Mouse (Mus musculus) CD8-positive naive resting alpha-beta T cell, adult 2 months (primary cell): ENCODE results near the gene Lrrc14b.
A peak's percentile ranks its signal among the peaks of the same experiment; 100 is the strongest.

Experiments
- DNase-seq, 2 experiments: peaks; one replicate each; pipeline ENCODE4 v3.0.0; 2022; ENCODE audit warnings: low read depth in 2 of 2, low spot score in 2 of 2

Lrrc14b gene

DNA sequence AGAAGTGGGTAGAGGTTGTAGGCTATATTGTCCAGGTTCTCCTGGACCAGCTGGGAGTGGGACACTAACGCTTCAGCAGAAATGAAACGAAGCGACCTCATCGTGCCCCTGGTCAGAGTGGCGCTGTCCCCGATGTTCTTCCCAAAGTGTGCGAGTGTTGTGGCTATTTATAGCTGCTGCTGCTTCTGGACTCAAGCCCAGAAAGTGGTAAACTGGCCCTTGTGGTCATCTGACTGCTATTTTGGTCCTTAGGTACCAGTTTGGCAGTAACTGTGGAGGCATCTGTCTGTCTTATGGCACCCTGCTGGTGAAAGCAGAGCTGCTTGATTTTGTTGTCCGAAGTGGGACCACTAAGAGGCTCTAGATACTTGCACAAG is at the start of gene Lrrc14b:
Gene Lrrc14b, minus strand, starts transcription at position 147 of the 377 bp plus-strand sequence.
- no peak for DNase-seq

DNA sequence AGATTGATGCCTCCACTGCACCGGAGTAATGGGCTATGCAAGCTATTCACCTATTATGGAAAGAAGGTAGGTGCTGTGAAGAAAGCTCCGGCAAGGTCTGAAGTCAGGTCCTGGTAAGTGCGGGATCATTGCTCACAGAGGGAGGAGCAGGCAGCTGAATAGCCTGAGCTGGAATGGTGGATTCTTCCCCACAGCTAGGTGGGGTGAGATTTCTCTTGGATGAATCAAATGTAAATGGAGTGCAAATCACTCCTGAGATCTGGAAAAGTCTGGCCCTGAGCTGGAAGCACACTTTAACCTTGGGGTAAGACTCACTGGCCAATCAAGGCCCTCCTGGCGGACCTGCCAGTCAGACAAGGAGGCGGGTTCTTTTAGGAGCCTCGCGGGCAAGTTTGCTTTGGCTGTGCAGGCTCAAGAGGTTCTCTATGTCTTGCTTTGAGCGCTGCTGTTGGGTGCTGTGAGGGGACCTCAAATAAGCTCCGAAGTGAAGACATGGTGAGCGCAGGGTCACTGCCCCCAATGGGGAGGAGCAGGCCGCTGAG is 35.6 kb upstream of the Lrrc14b start, which contains the start of gene Ftl1-ps1:
Gene Ftl1-ps1, plus strand, starts transcription at position 397 of the 542 bp plus-strand sequence.
- no peak for DNase-seq

DNA sequence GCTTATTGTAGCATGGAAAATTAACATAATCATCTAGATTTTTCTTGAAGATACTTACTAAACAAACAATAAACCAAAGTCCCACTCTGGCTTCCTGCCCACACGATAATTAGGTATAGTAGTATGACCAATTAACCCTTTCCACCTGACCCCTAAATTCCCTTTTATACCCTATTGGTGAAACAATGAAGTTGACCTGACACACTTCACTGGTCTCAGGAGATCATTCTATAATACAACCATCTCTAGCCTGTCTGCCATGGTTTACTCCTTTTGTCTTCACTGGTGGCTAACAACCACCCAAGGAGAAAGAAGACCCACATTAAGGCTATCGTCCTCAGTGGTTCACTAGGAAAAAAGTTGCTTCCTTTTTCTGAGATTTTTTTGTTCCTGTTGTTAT is 27.4 kb upstream of the Lrrc14b start:
- DNase-seq: no peak

DNA sequence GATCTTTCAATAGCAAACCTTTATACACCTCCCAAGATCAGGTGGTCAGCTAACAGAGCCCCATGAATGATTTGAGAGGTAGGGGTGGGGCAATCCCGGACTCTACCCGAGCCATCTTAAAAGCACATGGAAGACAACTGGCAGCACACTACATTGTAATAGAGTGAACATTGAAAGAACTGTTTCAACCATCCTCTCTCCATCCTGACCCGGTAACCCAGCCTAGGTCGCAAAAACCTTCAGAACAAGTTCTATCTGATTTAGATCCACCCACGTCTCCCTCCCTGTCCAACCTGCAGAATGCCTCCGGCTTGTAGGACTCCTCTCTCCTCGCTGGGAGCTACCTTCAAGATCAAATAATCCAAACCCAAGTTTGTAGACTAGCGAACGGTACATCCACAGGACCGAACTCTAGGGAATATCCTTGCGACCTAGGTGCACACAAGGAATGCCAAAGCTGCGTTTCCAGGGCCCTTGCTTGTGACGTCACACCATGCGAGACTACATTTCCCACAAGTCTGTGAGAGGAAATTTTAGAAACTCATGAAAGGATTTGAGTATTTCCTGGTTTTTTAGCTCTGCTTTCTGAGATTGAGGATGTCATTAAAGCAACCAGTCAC is 26.7 kb upstream of the Lrrc14b start, which contains the start of gene Zfp72:
Gene Zfp72, minus strand, starts transcription at position 466 of the 620 bp plus-strand sequence.
- DNase-seq: peak; percentile 43 to 61

DNA sequence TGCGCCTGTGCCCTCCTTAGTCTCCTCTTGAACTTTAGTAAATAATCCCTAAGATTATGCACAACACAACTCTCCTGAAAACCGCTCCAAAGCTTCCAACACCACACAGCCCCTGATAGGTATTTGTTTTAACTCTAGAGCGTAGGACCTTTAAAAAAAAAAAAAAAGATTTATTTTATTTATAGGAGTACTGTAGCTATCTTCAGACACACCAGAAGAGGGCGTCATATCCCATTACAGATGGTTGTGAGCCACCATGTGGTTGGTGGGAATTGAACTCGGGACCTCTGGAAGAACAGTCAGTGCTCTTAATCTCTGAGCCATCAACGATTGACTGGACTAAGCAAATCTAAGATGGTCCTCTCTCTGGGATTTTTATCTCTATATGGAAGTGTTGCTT is 25.9 kb upstream of the Lrrc14b start:
- no peak for DNase-seq

DNA sequence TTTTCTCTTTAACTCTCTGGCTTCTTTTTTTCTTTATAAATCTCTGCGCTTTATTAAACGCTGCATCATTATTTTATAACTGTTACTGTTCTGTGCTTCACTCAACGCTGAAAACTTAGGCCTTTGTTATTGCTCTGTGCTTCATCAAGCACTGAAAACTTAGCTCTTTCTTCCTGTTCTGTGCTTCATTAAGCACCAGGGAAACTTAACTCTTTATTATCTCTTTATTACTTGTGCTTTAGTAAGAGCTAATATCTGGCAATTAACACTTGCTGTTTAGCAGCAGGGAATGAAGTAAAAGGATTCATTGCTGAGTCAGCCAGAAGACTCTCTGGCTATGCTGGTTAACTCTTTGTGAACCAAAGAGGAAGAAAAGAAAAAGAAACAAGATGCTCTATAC is 18.5 kb upstream of the Lrrc14b start:
- no peak for DNase-seq

DNA sequence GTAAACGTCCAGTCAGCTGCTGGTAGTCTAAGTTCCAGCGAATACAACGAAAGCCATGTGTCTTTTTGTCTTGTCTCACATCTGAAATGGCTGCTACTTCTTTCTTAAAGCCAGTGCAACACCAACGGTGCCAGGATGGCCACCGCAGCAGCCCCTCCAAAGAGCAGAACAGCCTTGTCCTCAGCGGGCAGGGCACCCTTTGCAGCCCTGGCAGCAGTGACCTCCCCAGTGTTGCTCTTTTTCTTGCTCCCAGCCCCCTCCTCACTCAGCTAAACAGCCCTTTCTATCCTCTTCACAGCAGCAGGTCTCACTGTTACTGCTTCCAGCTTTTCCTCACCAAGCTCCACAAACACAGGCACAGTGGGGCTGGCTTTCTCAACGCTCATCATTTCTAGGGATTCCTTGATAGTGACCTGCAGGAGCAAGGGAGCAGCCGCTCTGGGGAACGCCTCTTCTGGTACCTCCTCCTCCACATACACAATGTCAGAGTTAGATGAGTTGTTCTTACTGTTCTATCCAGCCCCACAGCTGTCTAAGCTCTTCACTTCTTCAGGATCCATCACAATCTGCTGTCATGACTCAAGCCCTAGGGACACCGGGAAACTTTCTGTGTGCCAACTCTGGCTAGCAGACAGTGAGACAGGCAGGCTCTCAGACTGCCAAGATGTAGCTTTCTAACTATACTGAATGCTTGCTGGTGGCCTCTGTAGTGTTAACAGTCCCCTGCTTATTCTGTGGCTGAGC is 17.9 kb upstream of the Lrrc14b start:
- no peak for DNase-seq

DNA sequence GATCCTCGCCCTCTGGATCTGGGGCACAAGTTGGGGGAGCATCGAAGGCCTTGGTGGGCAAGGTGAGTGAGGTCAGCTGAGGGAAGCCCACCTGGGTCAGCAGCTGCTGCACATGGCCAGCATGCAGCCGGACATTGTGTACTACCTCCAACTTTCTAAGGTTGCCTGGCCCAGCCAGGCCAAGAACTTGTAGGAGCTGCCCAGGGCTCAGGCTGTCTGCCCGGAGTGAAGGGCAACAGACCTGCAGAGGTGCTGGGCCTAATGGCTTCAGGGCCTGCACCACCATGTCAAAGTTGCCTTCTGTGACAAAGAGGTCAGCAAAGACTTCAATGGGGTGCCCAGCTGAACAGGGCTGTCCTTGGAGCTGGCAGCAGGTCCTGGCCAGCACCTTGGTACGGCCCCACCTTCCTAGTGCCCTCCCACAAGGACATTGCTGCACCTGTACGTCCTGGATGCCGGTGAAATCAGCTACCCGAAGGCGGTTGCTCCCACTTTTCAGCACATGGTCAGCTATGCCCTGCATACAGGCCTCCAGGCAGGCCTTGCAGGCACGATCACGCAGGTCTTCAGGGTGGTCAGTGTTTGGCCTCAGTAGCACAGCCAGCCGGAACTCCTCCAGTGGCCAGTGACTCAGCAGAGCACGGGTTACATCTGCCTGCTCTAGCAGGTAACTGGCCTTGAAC is 488 bp downstream of the Lrrc14b start:
- DNase-seq: no peak

DNA sequence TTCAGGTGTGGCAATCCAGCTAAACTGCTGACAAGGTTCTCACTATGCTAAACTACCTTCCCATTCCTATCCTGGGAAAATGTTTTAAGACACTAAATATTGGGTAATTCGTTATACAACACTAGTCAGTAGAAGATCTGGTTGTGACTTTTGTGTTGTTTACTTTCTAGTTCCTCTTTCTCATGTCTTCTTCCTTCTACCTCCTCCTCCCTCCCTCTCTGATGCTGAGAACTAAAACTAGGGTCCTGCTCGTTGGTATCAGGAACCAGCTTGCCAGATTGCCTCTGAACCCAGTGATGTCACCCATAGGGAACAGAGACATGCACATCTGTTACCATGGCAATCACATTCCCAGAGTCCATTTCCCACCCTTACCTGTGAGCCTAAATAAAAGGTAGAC is 1.6 kb downstream of the Lrrc14b start:
- DNase-seq: no peak

DNA sequence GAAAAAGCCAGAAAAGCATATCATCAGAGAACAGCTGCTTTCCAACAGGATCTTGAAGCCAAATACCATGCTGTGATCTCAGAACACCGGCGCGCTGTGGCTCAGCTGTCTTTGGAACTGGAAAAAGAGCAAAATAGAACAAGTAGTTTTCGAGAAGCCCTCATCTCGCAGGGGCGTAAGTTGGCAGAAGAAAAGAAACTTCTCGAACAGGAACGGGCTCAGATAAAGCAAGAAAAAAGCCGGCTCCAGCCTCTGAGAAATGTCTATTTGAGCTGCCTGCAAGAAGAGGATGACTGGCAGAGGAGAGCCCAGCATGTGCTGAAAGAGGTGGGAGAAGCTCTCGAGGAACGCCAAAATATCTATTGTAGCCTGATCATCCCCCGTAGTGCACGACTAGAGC is 7.3 kb downstream of the Lrrc14b start:
- no peak for DNase-seq

DNA sequence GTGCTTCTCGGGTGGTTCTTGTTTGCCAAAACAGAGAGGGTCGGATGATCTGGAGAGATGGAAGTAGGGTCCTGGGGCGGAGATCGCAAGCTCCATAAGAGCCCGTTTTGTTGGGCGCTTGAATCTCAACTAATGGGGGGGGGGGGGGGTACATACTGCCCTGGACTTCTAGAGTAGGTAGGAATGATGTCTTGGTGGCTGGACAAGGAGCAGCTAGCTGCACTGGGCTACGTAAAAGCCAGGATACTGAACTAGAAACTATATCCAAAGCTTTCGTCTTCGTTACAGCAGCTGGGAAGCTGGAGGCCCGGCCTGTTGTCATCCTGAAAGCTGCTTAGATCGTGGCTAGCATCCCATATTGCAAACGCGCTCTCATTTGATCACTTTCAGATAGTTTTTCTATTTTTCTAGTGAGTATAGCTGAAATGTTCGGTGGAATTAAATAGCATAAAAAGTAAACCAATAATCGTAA is 13.3 kb downstream of the Lrrc14b start:
- DNase-seq: no peak

DNA sequence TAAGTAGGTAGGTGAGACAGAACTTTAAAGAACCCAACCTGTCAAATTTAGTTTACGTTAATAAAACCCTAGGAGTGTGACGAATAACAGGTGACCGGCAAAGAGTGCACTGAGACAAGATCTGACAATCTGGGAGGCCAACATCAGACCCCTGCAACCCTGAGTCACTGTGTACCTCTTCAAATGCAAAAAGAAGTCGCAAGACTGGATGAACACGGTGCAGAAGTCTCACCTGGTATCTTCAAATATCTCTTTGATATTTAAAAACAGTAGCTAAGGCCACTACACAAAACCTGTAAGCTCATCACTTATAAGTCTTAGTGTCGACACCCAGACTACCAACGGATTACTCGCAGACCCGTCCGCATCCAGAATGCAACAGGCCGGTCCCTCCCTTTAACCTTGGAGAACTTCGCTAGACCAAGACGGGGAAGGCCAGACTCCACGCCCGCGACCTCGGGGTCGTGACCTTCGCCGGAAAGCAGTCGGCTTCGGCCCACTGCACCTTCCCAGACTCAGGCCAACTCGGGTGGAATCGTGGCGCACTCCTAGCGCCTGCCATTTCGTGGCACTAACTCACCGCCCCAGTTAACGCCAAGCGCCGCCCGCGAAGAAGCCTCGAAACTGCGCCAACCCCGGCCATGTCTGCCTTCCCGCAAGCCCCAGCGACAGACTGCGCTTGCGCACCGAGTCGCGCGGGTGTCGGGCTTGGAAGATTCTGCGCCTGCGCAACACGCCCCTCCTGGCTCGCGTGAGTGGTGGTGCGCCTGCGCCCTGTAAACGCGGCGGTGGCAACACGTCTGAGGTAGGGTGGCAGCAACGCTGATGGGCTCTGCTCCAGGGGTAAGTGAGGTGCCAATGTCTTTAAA is 14.0 kb downstream of the Lrrc14b start, which contains the start of the genes Sdha and Ccdc127:
Gene Sdha, minus strand, starts transcription at position 715 of the 869 bp plus-strand sequence.
Gene Ccdc127, plus strand, starts transcription at position 744 of the 869 bp plus-strand sequence.
- peak; percentile 93 for DNase-seq

DNA sequence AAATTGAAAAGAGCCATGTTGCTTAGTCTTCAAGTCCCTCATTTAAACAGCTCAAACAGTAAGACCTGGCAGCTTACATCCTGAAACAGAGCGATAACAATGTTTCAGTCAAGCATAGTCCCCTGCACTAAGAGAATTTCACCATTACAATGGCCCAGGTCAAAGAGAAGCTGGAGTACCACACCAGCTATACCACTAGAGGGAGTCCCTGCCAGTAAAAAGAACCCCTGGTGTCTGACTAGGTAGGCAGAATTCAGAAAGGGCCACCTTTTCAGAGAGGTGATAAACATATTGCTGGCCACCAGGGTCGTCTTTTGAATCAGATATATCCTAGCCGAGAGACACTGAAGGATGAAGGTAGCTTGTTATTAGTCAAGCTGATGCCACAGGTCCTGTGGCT is 22.8 kb downstream of the Lrrc14b start:
- DNase-seq: peak; percentile 46 to 69

DNA sequence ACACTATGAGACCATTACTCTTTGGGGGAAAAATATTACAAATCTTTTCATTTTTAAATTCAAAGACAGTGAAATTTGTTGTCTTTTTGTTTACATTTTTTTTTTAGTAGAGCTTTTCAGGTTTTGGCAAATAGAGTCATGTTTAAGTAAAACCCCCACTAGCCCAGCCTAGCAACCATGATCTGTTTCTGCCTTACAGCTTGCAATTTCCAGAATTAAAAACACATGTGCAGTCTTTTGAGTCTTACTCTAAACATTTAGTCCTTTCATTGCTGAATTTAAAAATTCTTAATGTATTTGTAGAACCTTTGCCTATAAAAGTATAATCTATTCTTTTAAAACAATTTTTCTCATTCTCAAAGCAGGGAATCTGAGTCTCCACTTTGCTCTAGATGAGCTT is 34.5 kb downstream of the Lrrc14b start:
- DNase-seq: no peak

DNA sequence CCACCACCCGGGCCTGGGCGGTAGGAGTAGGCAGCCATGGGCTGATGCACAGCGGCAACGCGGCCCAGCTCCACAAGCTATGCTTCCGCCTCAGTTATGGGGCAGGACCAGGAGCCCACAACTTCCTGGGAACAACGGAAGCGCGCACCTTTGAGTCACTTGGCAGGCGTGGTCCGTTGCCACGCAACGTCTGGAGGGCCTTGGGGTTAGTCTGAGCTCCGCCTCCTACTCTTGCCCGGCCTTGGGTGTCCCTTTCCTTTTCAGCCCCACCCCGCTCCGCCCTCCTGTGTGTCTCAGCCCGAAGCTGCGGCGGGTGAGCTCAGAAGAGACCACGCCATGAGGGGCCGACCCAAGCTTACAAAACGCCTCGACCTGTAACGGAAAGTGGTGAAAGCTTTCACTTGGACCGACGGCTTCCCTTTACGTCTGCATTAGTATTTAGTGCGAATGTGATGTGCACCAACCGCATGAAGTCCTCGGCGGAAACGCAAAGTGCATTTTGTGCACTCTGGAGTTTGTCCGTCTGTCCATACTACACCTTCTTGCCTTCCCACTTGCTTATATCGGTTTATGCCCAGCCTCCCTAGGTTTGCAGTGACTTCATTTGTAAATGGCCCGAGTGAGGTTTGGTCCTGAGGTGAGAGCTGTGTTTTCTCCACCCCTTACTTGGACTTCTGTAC is 46.5 kb downstream of the Lrrc14b start, which contains the start of gene Pdcd6:
Gene Pdcd6, minus strand, starts transcription at position 411 of the 680 bp plus-strand sequence.
- DNase-seq: peak; percentile 89

DNA sequence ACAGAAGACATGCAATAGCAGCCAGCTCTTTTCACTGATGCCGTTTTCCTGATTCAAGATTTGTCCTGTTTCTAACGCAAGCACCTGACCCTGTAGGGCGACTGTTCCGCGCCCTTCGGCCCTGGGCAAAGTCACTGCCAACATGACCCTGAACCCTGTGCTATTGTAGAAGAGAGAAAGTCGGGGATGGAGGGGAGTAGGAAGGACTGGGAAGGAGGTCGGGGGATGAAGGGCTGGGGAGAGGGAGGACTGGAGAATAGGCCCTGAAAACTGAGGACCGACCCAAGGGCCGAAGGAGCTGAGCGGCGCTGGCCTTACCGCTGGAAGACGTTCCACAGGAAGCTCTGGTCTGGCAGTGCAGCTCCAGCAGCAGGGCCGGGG is 47.0 kb downstream of the Lrrc14b start:
- DNase-seq: peak in 1 of 2 experiments; percentile 1

DNA sequence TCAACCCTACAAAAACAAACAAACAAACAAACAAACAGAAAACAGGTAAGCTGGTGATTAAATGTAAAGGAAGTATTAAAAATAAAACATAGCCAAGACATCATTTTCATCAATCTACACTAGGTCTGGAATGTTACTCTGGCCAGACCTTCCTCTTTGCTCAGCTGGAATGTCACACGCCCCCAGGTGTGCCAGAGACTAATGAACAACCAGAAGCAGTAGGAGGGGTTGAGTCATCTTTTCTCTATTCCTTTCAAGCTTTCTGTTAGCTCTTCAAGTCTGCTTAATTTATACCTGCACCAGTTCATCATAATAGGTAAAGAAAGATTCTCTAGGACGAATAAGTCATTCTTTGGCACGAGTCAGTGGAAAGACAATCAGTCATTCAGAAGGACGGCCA is 47.4 kb downstream of the Lrrc14b start:
- no peak for DNase-seq

DNA sequence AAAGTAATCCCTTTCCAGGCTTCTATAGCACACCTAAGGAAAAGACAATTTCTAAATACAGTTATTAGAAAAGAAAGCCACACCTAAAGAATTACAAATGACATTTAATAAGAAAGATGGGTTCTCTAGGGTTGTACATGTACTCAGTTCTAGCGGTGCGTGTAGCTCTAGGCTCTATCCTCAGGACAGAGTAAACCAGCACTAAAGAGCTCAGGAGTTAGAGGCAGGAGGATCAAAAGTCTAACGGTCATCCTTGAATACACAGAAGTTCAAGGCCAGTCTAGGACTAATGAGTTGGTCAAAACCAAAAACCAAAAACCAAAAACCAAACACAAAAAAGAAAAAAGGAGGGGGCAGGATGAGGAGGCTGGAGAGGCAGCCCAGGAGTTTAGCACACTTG is 49.2 kb downstream of the Lrrc14b start:
- no peak for DNase-seq
